Mouse (Mus musculus): ENCODE measurements around the gene Mgll. TPM values are rescaled to one million over a fixed set of nuclear protein-coding genes. Genes with fewer than 3 reads are reported as not detected.

Gene Mgll
- polyA plus RNA-seq, 1 experiment from 2014 or later: 65.4 TPM

DNA sequence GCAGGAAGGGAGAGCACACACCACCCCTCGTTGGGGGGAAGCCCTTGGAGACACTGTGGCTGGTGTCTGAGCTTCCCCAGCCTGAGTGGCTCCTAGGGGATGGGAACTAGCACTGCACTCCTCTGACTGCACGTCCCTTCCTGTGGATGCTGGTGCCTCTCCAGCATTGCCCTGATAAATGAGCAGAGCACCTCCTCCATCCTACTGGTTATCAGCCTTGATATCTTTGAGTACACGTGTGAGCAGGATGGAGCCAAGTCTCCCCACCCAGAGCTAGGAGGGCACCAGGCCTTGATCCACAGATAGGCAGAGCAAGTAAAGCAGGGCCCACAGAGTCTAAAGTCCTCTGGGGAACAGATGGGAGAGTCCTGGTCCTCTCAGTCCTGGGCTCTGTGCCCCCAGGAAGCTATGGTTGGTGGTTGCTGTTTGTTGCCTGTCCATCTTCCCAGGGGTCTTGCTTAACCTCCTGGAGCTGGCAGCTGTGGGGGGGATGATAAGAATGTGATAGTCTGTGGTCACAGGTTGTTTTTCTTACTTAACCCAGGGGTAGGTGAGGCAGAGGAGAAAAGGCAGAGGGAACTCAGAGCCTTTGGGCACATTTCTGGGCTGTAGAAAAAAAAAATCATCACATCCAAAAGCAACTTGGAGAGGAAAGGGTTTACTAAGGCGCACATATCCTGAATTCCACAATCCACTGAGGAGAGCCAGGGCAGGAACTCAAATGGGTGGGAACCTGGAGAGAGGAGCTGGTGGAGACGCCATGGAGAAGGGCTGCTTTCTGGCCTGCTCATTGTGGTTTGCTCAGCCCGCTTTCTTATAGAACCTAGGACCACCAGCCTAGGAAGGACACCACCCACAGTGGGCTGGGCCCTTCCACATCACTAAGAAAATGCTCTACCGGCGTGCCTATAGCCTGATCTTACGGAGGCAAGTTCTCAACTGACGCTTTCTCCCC is 34.6 kb downstream of the Mgll start:
- H3K36me3 ChIP-seq (ENCODE audit: control insufficient read depth, insufficient read depth): no peaks in the 10 kb centered on the region
- WGBS: 62% methylated on average over 10 of the region's 10 CpGs
- no peak overlapping the region for H3K4me2 ChIP-seq (replicated peaks; ENCODE audit: low read depth)
- 0 out of 2 replicates have a peak, but pooled peaks cover 3% of the 10 kb centered on the region for H3K4me1 ChIP-seq (replicated peaks; ENCODE audit: control insufficient read depth, insufficient read depth, low read length)
- H3K27me3 ChIP-seq (replicated peaks; ENCODE audit: control insufficient read depth, insufficient read depth, low read length): no peaks in the 10 kb centered on the region
- ATAC-seq: peak; percentile 22; the same call in 1 of the 2 replicates
- TF ChIP-seq CTCF (IDR thresholded peaks at IDR 0.05; ENCODE audit: low read depth): peak; percentile 32
- H3K9ac ChIP-seq (ENCODE audit: low read depth, low read length): no peak overlapping the region
- H3K4me3 ChIP-seq (ENCODE audit: low read depth, low read length): no peak overlapping the region
- H3K9me3 ChIP-seq (ENCODE audit: control insufficient read depth): no peaks in the 10 kb centered on the region
- peak overlapping the region; percentile 57; the same call in 1 of the 2 replicates for H3K27ac ChIP-seq (ENCODE audit: low read depth, low read length)

DNA sequence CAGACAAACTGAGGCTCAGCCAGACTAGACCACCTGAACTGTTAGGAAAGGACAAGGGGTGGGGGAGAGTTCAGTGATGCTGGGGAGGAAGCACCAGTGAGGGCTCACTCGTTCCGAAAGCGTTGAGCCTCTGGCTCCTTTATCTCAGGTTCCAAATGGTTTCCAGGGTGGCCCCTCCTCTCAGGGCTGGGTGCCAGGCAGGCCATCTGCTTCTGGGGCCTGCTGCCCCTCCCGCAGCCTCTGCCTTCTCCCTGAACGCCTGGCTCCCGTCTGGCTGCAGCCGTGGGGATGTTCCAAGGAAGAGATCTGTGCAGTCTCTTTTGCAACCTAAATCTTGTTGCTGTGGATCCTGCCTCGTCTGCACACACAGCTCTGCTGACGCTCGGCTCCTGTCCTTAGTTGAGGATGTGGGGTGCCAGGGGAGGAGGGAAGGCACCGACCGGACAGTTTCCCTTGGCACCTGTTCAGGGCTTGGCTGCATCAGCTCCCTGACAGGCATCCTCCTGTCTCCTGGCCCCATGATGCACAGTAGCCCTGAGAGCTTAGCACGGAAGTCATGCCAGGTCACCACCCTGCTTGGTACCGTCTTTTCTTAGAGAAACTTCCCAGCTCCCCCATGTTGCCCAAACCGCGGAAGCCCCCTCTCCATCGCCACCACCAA is 35.7 kb downstream of the Mgll start:
- 48% methylated on average over 17 of the region's 17 CpGs for WGBS
- H3K9me3 ChIP-seq (ENCODE audit: control insufficient read depth): no peaks in the 10 kb centered on the region
- H3K27me3 ChIP-seq (replicated peaks; ENCODE audit: control insufficient read depth, insufficient read depth, low read length): no peaks in the 10 kb centered on the region
- peak; percentile 45 for ATAC-seq
- H3K9ac ChIP-seq (ENCODE audit: low read depth, low read length): no peak overlapping the region
- no peaks in the 10 kb centered on the region for H3K36me3 ChIP-seq (ENCODE audit: control insufficient read depth, insufficient read depth)
- 0 out of 2 replicates have a peak, but pooled peaks cover 3% of the 10 kb centered on the region for H3K4me1 ChIP-seq (replicated peaks; ENCODE audit: control insufficient read depth, insufficient read depth, low read length)
- no peak for TF ChIP-seq CTCF (IDR thresholded peaks at IDR 0.05; ENCODE audit: low read depth)
- H3K4me2 ChIP-seq (replicated peaks; ENCODE audit: low read depth): peak overlapping the region; percentile 6; the same call in 1 of the 2 replicates
- H3K4me3 ChIP-seq (ENCODE audit: low read depth, low read length): no peak overlapping the region
- peak overlapping the region; percentile 57; the same call in 1 of the 2 replicates for H3K27ac ChIP-seq (ENCODE audit: low read depth, low read length)

DNA sequence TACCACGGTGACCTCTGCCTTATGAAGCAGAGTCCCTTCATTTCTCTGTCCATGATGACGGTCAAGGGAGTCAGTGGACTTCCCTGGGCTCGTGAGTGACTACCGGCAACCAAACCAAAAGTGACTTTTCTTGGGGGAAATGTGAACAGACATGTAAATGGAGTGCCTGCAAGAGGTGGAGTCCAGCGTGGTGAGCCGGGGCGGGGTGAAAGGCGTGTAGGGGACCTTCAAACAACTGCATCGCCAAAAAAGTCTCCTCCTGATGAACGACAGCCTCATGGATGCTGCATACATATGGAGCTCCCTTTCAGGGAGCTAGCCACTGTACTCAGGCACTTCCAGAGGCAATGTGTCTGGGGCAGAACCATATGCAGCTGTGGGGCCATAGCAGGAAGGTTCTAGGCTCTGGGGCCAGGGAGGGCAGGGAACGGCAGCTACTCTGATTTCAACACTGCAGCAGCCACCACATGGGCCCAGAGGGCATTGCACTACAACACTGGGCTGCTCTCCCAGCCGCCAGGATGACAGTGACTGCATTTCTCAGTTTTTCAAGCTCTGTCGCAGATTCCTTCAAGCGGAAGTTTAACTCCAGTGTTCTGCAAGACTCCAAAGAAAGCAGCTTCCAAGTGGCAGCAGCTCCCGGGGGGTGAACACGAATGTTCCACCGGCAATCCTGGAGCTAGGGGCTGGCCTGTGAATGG is 36.9 kb downstream of the Mgll start:
- Histone ChIP-seq H3K9ac (ENCODE audit: low read depth, low read length) (no peak overlapping the region), H3K4me1 (replicated peaks; ENCODE audit: control insufficient read depth, insufficient read depth, low read length) (0 out of 2 replicates have a peak, but pooled peaks cover 3% of the 10 kb centered on the region), H3K27me3 (replicated peaks; ENCODE audit: control insufficient read depth, insufficient read depth, low read length) (no peaks in the 10 kb centered on the region), H3K36me3 (ENCODE audit: control insufficient read depth, insufficient read depth) (no peaks in the 10 kb centered on the region), H3K4me2 (replicated peaks; ENCODE audit: low read depth) (no peak overlapping the region), H3K9me3 (ENCODE audit: control insufficient read depth) (no peaks in the 10 kb centered on the region), H3K4me3 (ENCODE audit: low read depth, low read length) (no peak overlapping the region), H3K27ac (ENCODE audit: low read depth, low read length) (no peak overlapping the region)
- peak; percentile 48 for TF ChIP-seq CTCF (IDR thresholded peaks at IDR 0.05; ENCODE audit: low read depth)
- ATAC-seq: no peak
- 77% methylated on average over 17 of the region's 17 CpGs for WGBS

DNA sequence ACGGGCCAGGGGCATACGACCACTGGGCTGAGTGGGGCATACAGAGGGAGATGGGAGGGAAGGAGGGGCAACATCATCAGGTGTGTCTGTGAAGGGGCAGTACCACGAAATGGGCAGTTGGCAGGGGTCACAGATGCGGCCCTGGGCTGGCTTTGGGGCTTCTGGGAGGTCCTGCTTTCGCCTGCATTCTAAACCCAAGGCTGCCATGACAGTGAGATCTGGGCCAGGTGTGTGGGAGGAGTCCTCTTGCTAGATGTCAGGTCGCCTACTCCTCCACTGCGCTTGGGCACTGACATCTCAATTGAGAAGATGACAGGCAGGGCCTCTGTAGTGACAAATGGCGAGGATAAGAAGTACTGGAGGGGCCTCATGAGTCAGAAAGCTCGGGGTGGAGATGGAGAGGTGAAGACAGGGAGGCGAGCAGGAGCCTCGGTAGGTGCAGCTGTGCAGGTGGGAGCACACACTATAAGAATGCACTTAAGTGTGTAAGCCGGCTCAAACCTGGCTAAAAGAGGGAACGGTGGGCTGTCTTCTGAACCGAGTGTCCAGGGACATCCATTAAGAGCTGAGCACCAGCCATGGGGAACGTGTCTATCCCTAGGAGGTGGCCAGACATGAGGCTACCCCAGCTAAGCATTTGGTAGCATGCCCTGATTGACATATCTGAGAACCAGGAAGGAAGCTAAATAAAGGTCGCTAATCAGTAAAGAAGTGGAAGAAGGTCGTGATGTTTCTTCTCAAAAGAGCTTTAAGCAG is 37.6 kb downstream of the Mgll start:
- no peak for TF ChIP-seq CTCF (IDR thresholded peaks at IDR 0.05; ENCODE audit: low read depth)
- no peak overlapping the region for H3K9ac ChIP-seq (ENCODE audit: low read depth, low read length)
- H3K4me1 ChIP-seq (replicated peaks; ENCODE audit: control insufficient read depth, insufficient read depth, low read length): 0 out of 2 replicates have a peak, but pooled peaks cover 3% of the 10 kb centered on the region
- H3K9me3 ChIP-seq (ENCODE audit: control insufficient read depth): no peaks in the 10 kb centered on the region
- no peak overlapping the region for H3K4me3 ChIP-seq (ENCODE audit: low read depth, low read length)
- H3K27ac ChIP-seq (ENCODE audit: low read depth, low read length): no peak overlapping the region
- no peaks in the 10 kb centered on the region for H3K36me3 ChIP-seq (ENCODE audit: control insufficient read depth, insufficient read depth)
- H3K4me2 ChIP-seq (replicated peaks; ENCODE audit: low read depth): no peak overlapping the region
- ATAC-seq: no peak
- H3K27me3 ChIP-seq (replicated peaks; ENCODE audit: control insufficient read depth, insufficient read depth, low read length): no peaks in the 10 kb centered on the region
- WGBS: 78% methylated on average over 17 of the region's 17 CpGs

GRCm38 (mm10) chr6:88762440-88763196 is 38.4 kb downstream of the Mgll start:
- no peak overlapping the region for H3K9ac ChIP-seq (ENCODE audit: low read depth, low read length)
- 76% methylated on average over 13 of the region's 13 CpGs for WGBS
- no peak for ATAC-seq
- no peaks in the 10 kb centered on the region for H3K36me3 ChIP-seq (ENCODE audit: control insufficient read depth, insufficient read depth)
- H3K4me3 ChIP-seq (ENCODE audit: low read depth, low read length): no peak overlapping the region
- no peak overlapping the region for H3K27ac ChIP-seq (ENCODE audit: low read depth, low read length)
- H3K4me2 ChIP-seq (replicated peaks; ENCODE audit: low read depth): no peak overlapping the region
- H3K9me3 ChIP-seq (ENCODE audit: control insufficient read depth): no peaks in the 10 kb centered on the region
- no peak for TF ChIP-seq CTCF (IDR thresholded peaks at IDR 0.05; ENCODE audit: low read depth)
- no peaks in the 10 kb centered on the region for H3K27me3 ChIP-seq (replicated peaks; ENCODE audit: control insufficient read depth, insufficient read depth, low read length)
- 0 out of 2 replicates have a peak, but pooled peaks cover 3% of the 10 kb centered on the region for H3K4me1 ChIP-seq (replicated peaks; ENCODE audit: control insufficient read depth, insufficient read depth, low read length)

Data from intestine, postnatal 0 days (tissue).